Comparison of ENCODE assay signal across 15 mouse cellular contexts in the genomic region with DNA sequence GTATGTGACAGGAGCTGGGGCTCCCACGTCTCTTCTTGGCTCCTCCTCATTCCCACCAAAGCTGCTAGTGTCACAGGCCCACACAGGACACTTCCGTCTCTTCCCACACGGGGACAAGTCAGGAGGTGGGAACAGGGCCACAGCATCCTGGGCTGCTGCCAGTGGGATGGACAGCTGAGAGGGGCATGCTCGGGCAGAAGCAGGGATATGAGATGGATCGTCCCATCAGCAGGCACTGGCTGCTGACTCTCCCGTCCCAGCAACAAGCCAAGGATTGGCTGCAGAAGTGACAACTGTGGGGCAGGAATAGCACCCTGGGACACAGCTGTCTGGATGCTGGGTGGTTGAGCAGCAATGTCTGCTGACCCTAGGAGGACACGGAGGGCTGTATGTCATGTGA. TPM values are rescaled to one million over a fixed set of nuclear protein-coding genes. Genes with fewer than 3 reads are reported as not detected.
DNase-seq lines count a peak whose midpoint lies in the region; ATAC-seq and TF ChIP-seq lines count a peak whose summit lies in the region.
"Had no signal": no experiment of that assay in that cellular context is flagged by ENCODE, and none has a peak within 500 bp of the region (broad histone marks: within the 10 kb centered on the region; RNA-seq: fewer than 3 reads in every experiment).

No protein-coding gene starts in this region.

- no peak overlapping the region for H3K27ac ChIP-seq in midbrain, postnatal 0 days (ENCODE audit: low read depth, low read length)
- no peak overlapping the region for H3K27ac ChIP-seq in midbrain, embryonic 11.5 days (ENCODE audit: low read depth, low read length)
- H3K27ac ChIP-seq: forebrain, embryonic 15.5 days; heart, embryonic 13.5 days; liver, embryonic 13.5 days; neural tube, embryonic 15.5 days had no signal

- H3K9ac ChIP-seq in midbrain, postnatal 0 days (replicated peaks; ENCODE audit: low read length, poor library complexity, severe bottlenecking): no peak overlapping the region
- H3K9ac ChIP-seq in midbrain, embryonic 11.5 days (ENCODE audit: low read length): no peak overlapping the region
- H3K9ac ChIP-seq: forebrain, embryonic 15.5 days; heart, embryonic 13.5 days; liver, embryonic 13.5 days; neural tube, embryonic 15.5 days had no signal

- no peak overlapping the region for H3K4me2 ChIP-seq in midbrain, postnatal 0 days (ENCODE audit: low read depth, low read length, poor library complexity, severe bottlenecking)
- no peak overlapping the region for H3K4me2 ChIP-seq in midbrain, embryonic 11.5 days
- H3K4me2 ChIP-seq: forebrain, embryonic 15.5 days; heart, embryonic 13.5 days; liver, embryonic 13.5 days; neural tube, embryonic 15.5 days had no signal

- ATAC-seq in midbrain, postnatal 0 days (ENCODE audit: low FRiP score): no peak
- no peak for ATAC-seq in midbrain, embryonic 11.5 days (ENCODE audit: low FRiP score)
- ATAC-seq: forebrain, embryonic 15.5 days; lung, postnatal 0 days had no signal

- no peaks in the 10 kb centered on the region for H3K36me3 ChIP-seq in midbrain, postnatal 0 days (ENCODE audit: insufficient read depth, low read length)
- no peaks in the 10 kb centered on the region for H3K36me3 ChIP-seq in midbrain, embryonic 11.5 days (ENCODE audit: control insufficient read depth, insufficient read depth, low read length)
- H3K36me3 ChIP-seq: forebrain, embryonic 15.5 days; heart, embryonic 13.5 days; liver, embryonic 13.5 days; neural tube, embryonic 15.5 days had no signal

- no peaks in the 10 kb centered on the region for H3K27me3 ChIP-seq in midbrain, postnatal 0 days (ENCODE audit: insufficient read depth, low read length)
- no peaks in the 10 kb centered on the region for H3K27me3 ChIP-seq in midbrain, embryonic 11.5 days (ENCODE audit: control insufficient read depth, insufficient read depth, low read length)
- H3K27me3 ChIP-seq: forebrain, embryonic 15.5 days; heart, embryonic 13.5 days; liver, embryonic 13.5 days; neural tube, embryonic 15.5 days had no signal

- H3K9me3 ChIP-seq in midbrain, postnatal 0 days (ENCODE audit: low read length): no peaks in the 10 kb centered on the region
- H3K9me3 ChIP-seq in midbrain, embryonic 11.5 days (ENCODE audit: control insufficient read depth, low read length): no peaks in the 10 kb centered on the region
- H3K9me3 ChIP-seq: forebrain, embryonic 15.5 days; liver, embryonic 13.5 days; neural tube, embryonic 15.5 days had no signal

- WGBS in midbrain, postnatal 0 days: 89% methylated on average over 7 of the region's 7 CpGs
- WGBS in midbrain, embryonic 11.5 days: 91% methylated on average over 7 of the region's 7 CpGs

- no peak overlapping the region for H3K4me3 ChIP-seq in midbrain, postnatal 0 days (ENCODE audit: low read depth, low read length)
- H3K4me3 ChIP-seq in midbrain, embryonic 11.5 days (ENCODE audit: low read depth, low read length): no peak overlapping the region
- H3K4me3 ChIP-seq: forebrain, embryonic 15.5 days; heart, embryonic 13.5 days; liver, embryonic 13.5 days; neural tube, embryonic 15.5 days had no signal

- H3K4me1 ChIP-seq in midbrain, postnatal 0 days (ENCODE audit: insufficient read depth, low read length): no peaks in the 10 kb centered on the region
- no peaks in the 10 kb centered on the region; the same call in 1 of the 2 replicates for H3K4me1 ChIP-seq in midbrain, embryonic 11.5 days (ENCODE audit: control insufficient read depth, insufficient read depth, low read length)
- H3K4me1 ChIP-seq: heart, embryonic 13.5 days; liver, embryonic 13.5 days had no signal

- no peak for TF ChIP-seq CTCF in midbrain, postnatal 0 days (IDR thresholded peaks at IDR 0.05)

- DNase-seq in cerebellum, adult 18-20 months: peak; percentile 61 to 65
- DNase-seq in cerebellum, adult 11 months: no peak
- DNase-seq in midbrain, postnatal 0 days (ENCODE audit: low spot score): peak; percentile 0
- no peak for DNase-seq in midbrain, embryonic 11.5 days (ENCODE audit: low spot score, missing footprints)
- DNase-seq in gastrocnemius, postnatal 10 days: peak; percentile 88
- no peak for DNase-seq in adrenal gland, adult 18-20 months (ENCODE audit: low spot score in 2 of 2)
- no peak for DNase-seq in B cell, adult 2 months
- no peak for DNase-seq in retina, postnatal 1 day
- DNase-seq: heart, postnatal 4 days; liver, embryonic 13.5 days; thymus, postnatal 25 days had no signal

RNA-seq across cellular contexts. Expression of a gene that starts 29.0 kb away (rescaled TPM):
- 195 and 225 TPM in 2 replicates for total RNA-seq in midbrain, postnatal 0 days (2014; rRNA removed)
- 199 and 208 TPM in 2 replicates for polyA plus RNA-seq in midbrain, postnatal 0 days (2015; fragmentation: Nextera tagmentation; extraction: Ambion mirVana)
- polyA plus RNA-seq in midbrain, embryonic 11.5 days (2014; fragmentation: Nextera tagmentation; extraction: Ambion mirVana): 2.4 and 2.5 TPM in 2 replicates
- total RNA-seq in gastrocnemius, postnatal 10 days (2021): 100 to 1,000 TPM; 188 to 190 TPM
- total RNA-seq in adrenal gland, adult 18-20 months (2021): 10 to 100 TPM; 11.5 to 16.9 TPM

Comparison
In these comparisons a context has a peak if more than half of its experiments do, and no peak if none do; other contexts are left out.
1. DNase-seq: peak in cerebellum, adult 18-20 months (2 of 2), midbrain, postnatal 0 days (single experiment) and gastrocnemius, postnatal 10 days (single experiment); none in cerebellum, adult 11 months (single experiment), midbrain, embryonic 11.5 days (single experiment), adrenal gland, adult 18-20 months (0 of 2), B cell, adult 2 months (0 of 2) and retina, postnatal 1 day (single experiment).
2. RNA of a gene that starts 29.0 kb away (total RNA-seq): 195 to 225 TPM in midbrain, postnatal 0 days and 188 to 190 TPM in gastrocnemius, postnatal 10 days; 11.5 to 16.9 TPM in adrenal gland, adult 18-20 months; every median in the first group is over 10 times any median in the second.